Mouse (Mus musculus): Measurements from ENCODE around the gene Gpr156.

The Gpr156 gene

DNA sequence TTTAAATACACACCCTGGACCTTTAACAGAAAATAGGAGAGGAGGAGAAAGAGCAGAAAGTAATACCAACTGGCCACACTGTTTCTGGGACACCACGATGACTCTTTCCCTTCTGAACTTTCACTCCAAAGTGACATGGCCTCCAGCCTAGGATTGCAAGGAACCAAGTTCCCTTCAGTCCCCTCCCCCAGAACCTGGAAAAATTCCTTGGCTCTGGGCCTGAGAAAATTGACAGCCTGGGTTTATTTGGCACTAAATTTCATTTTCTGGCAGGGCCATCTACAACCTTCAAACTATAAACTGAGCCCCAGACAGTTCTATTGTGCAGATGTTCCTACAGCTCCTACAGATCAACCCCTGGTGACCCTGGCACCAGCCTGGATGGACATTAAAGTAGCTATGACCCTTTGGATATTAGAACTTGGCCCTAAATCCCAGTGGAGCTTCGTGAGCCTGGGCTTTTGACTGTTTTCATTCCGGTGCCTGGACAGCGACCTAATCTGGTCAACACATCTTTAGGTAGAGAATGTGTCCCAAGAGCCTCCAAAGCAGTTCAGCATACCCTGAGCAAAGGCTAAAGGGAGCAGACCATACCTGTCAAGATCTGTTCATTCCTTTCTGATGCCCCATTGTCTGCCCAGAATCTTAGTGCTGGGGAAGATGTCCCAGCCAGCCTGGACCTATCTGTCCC is 48.2 kb downstream of the Gpr156 start:
- TF ChIP-seq GATA4 (IDR thresholded peaks at IDR 0.05; ENCODE audit: insufficient replicate concordance, low read length), result no peak

- TF ChIP-seq GATA4 (IDR thresholded peaks at IDR 0.05; ENCODE audit: insufficient replicate concordance, low read length), result no peak
These were observed 50.6 kb downstream of the Gpr156 start for GRCm38 (mm10) chr16:37966871-37967270.

GRCm38 (mm10) chr16:37967415-37967814 is 51.1 kb downstream of the Gpr156 start:
- TF ChIP-seq GATA4 (IDR thresholded peaks at IDR 0.05; ENCODE audit: insufficient replicate concordance, low read length), result no peak

GRCm38 (mm10) chr16:37971522-37971921 is 55.2 kb downstream of the Gpr156 start:
- TF ChIP-seq GATA4 (IDR thresholded peaks at IDR 0.05; ENCODE audit: insufficient replicate concordance, low read length), result no peak

DNA sequence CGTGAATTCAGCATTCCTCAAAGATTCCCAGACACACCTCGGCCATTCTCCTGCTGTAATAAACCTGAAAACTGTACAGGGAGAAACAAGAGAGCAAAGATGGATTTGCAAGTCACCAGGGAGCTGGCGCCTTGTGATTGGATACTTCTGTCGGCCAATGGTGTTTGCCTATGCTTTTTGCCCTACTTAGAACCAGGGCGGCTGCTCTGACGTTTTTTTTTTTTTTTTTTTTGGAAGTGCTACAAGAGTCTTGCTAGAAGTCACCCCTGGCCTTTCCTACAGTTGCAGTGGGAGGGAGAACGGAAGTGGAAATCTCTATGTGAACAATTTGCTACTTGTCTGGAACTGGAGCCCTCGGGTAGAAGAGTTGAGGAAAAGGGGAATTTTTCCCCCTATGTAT is 56.1 kb downstream of the Gpr156 start:
- TF ChIP-seq GATA4 (IDR thresholded peaks at IDR 0.05; ENCODE audit: insufficient replicate concordance, low read length), result no peak

- TF ChIP-seq GATA4 (IDR thresholded peaks at IDR 0.05; ENCODE audit: insufficient replicate concordance, low read length), result peak; percentile 79; the same call in 1 of the 2 replicates
These were observed 57.7 kb downstream of the Gpr156 start for GRCm38 (mm10) chr16:37973855-37974519.

DNA sequence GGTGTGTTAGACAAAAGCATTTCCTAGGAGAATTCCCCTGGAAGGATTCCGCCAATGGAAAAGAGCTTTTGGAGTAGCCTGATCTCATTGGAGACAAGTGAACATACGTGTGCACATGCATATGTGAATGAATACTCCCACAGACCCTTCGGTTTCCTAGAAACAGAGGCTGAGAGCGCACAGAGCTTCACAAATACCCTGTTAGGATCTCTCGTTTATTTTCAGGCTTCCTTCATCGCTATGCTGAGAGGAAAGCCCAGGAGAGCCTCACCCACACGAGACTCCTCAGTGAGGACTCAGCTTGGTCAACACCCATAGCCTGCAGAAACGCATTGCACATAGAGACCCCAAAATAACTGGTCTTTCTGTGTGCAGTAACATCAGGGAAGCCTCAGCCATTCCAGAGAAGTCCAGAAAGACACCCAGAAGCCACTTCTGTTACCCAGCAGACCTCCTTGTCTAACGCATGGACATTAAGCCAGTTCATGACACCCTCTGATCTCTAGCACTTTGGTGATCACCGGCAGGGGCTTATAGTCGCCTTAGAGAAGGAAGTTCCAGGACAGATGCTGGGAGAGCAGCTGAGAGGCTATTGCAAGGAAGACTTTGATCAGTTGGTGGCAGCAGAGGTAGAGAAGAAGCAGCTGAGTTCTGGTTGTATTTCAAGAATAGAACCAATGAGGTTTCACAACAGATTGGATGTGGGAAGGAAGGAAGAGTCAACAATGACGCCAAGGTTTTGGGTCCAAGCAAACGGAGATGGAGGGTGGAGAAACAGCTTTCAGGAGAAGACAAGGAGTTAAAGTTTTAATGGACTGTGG is 58.4 kb downstream of the Gpr156 start:
- TF ChIP-seq GATA4 (IDR thresholded peaks at IDR 0.05; ENCODE audit: insufficient replicate concordance, low read length), result no peak

DNA sequence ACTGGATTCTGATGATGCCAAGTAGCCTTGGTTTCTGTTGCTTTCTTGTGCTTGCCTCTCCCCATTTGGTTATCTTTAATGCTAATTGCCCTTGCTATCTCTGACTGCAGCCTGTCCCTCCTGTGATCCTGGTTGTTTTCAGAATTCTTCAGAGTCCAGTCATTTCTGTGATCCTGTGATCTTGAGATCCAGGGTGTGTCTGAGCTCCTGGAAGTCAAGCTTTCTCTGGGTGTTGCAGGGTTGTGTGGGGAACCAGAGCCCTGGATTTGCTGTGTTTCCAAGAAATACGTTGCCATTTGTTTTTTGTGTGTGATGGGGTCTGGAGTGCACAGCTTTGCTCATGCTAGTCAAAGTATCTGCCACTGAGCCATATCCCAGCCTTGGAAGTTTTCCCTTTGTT is 65.6 kb downstream of the Gpr156 start:
- TF ChIP-seq GATA4 (IDR thresholded peaks at IDR 0.05; ENCODE audit: insufficient replicate concordance, low read length), result no peak

DNA sequence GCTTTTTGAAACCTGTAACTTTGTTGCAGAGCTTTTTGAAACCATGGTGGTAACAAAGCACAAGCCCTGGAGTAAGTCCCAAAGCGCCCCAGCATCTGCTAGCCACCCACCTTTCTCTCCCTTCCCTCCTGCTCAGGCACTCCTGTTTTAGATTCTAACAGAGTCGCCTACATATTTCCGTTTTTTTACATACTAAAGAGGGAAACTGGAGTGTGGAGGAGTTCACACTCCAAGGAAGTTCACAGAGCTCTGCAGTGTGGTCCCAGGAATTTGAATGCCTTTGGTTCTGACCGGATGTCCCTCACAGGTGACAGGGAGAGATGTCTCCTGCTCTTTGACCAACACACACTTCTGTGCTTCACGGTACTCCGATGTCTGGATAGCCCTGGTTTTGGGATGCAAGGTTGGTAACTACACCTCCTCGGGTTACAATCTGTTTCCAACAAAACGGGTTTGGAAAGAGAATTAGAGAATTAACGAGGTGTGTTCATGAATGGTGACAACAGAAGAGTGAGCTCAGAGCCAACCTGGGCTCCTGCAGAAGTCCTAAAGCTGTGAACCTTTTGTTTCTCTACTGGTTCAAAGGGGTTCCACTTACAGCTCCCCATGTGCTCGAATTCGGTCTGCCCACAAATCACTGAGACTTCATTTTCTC is 72.0 kb downstream of the Gpr156 start:
- no peak for TF ChIP-seq GATA4 (IDR thresholded peaks at IDR 0.05; ENCODE audit: insufficient replicate concordance, low read length)

DNA sequence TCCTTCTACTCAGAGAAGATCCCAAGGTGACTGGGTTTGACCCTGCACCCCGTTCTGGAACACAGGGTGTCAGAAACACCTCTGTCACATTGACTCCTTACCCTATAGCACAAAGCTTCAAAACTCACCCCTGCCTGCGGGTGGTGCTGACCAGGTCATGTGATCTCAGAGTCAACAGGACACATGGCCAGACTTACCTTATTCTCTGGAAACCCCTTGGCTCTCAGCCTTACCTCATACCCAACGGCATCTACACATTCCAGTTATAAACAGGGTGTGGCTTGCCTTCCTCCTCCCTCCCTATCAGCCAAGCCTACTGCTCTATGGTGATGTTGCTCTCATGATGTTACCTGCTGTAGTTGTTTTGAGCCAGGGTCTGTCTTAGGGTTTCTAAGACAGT is 73.5 kb downstream of the Gpr156 start:
- TF ChIP-seq GATA4 (IDR thresholded peaks at IDR 0.05; ENCODE audit: insufficient replicate concordance, low read length), result no peak

- no peak for TF ChIP-seq GATA4 (IDR thresholded peaks at IDR 0.05; ENCODE audit: insufficient replicate concordance, low read length)
These were observed 74.5 kb downstream of the Gpr156 start for GRCm38 (mm10) chr16:37990553-37991344.

- no peak for TF ChIP-seq GATA4 (IDR thresholded peaks at IDR 0.05; ENCODE audit: insufficient replicate concordance, low read length)
These were observed 76.5 kb downstream of the Gpr156 start for GRCm38 (mm10) chr16:37992806-37993205.

GRCm38 (mm10) chr16:37994647-37995046 is 78.4 kb downstream of the Gpr156 start:
- peak; percentile 6; the same call in 1 of the 2 replicates for TF ChIP-seq GATA4 (IDR thresholded peaks at IDR 0.05; ENCODE audit: insufficient replicate concordance, low read length)

- TF ChIP-seq GATA4 (IDR thresholded peaks at IDR 0.05; ENCODE audit: insufficient replicate concordance, low read length), result no peak
These were observed 81.5 kb downstream of the Gpr156 start for GRCm38 (mm10) chr16:37997771-37998170.

GRCm38 (mm10) chr16:37999762-38000161 is 83.5 kb downstream of the Gpr156 start:
- no peak for TF ChIP-seq GATA4 (IDR thresholded peaks at IDR 0.05; ENCODE audit: insufficient replicate concordance, low read length)

Measured in liver, adult (tissue).